Mouse (Mus musculus): ENCODE data around the gene Cpsf4l.

DNA sequence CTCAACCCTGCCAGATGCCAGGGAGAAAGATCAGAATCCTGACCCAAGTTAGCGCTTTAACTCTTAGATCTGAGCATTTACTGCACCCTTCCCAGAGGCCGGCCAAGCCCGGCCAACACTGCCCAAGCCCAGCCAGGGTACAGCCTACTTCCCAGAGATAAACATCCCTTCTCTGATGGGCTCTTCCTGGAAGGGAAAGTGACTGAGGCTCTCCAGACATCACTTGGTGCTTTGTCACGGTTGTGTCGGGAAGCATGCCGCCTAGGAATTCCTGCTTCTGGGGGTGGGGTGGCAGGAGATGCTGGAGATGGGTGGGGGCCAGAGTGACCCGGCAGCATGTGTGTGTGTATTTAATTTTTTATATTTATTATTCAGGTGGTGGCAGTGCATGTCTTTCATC, 30.3 kb upstream of the Cpsf4l start:
- TF ChIP-seq CTCF (IDR thresholded peaks at IDR 0.05) (no peak), EP300 (IDR thresholded peaks at IDR 0.05) (peak; percentile 97)
